In the genomic region with DNA sequence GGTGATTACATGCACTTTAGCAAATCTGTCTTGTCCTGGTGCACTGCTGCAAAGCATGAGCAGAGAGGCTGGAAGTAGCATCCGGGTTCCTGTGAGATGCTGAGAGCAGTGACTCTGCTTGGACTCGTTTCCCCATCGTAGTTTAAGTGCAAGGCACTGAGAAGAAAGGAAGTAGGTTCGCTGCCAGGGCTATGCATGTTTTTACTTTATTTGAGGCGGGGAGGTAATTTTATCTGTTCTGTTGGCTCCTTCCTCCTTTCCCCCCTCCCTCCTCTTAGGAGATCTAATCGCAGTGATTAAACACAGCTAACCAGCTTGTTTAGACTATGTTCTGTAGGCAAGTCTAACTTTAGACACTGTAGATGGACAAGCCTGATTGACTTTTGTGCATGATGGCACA, we compare ENCODE assay signal across 25 mouse cellular contexts. TPM values are rescaled to one million over a fixed set of nuclear protein-coding genes. Genes with fewer than 3 reads are reported as not detected.
DNase-seq lines count a peak whose midpoint lies in the region; ATAC-seq and TF ChIP-seq lines count a peak whose summit lies in the region.
"Had no signal": no experiment of that assay in that cellular context is flagged by ENCODE, and none has a peak within 500 bp of the region (broad histone marks: within the 10 kb centered on the region; RNA-seq: fewer than 3 reads in every experiment).

No protein-coding gene starts in this region.

- no peaks in the 10 kb centered on the region for H3K27me3 ChIP-seq in spleen, adult 2 months (ENCODE audit: control insufficient read depth, insufficient read depth, low read length)
- no peaks in the 10 kb centered on the region for H3K27me3 ChIP-seq in embryonic facial prominence, embryonic 13.5 days
- H3K27me3 ChIP-seq in thymus, adult 2 months (ENCODE audit: control insufficient read depth, insufficient read depth, low read length), result no peaks in the 10 kb centered on the region

- H3K4me1 ChIP-seq in spleen, adult 2 months (ENCODE audit: control insufficient read depth, insufficient read depth, insufficient read length), result peaks cover 10% of the 10 kb centered on the region; the same call in 1 of the 2 replicates
- H3K4me1 ChIP-seq in embryonic facial prominence, embryonic 13.5 days, result peaks cover 7% of the 10 kb centered on the region
- peaks cover 5% of the 10 kb centered on the region for H3K4me1 ChIP-seq in thymus, adult 2 months (replicated peaks; ENCODE audit: control insufficient read depth, insufficient read depth, low read length)

- no peak overlapping the region for H3K9ac ChIP-seq in embryonic facial prominence, embryonic 13.5 days
- H3K9ac ChIP-seq: forebrain, embryonic 12.5 days; heart, embryonic 15.5 days; hindbrain, embryonic 15.5 days had no signal

- H3K9me3 ChIP-seq in embryonic facial prominence, embryonic 13.5 days, result peaks cover under 1% of the 10 kb centered on the region; the same call in 1 of the 2 replicates
- H3K9me3 ChIP-seq: hindbrain, embryonic 15.5 days had no signal

- H3K4me2 ChIP-seq in embryonic facial prominence, embryonic 13.5 days, result no peak overlapping the region
- H3K4me2 ChIP-seq: forebrain, embryonic 12.5 days; heart, embryonic 11.5 days; heart, embryonic 15.5 days; hindbrain, embryonic 15.5 days had no signal

- DNase-seq in spleen, adult 2 months (ENCODE audit: low read depth in 1 of 2, low spot score in 2 of 2), result no peak
- DNase-seq in spleen, postnatal 14 days (ENCODE audit: low spot score in 2 of 2), result no peak
- DNase-seq in CD4-positive helper T cell, adult 2 months (ENCODE audit: low read depth, low spot score), result peak; percentile 10
- no peak for DNase-seq in thymus, adult 2 months
- DNase-seq: adrenal gland, postnatal 10 days; cerebellum, adult 11-12 months; cerebellum, adult 9-10 months; cerebellum, postnatal 25 days; gastrocnemius, postnatal 10 days; heart, adult 18-20 months; heart, postnatal 14 days had no signal

- ATAC-seq in embryonic facial prominence, embryonic 13.5 days (ENCODE audit: insufficient number of reproducible peaks, insufficient read depth, low FRiP score, low TSS enrichment, low read depth), result no peak
- ATAC-seq in monocyte, adult 5-6 weeks (replicated peaks; ENCODE audit: insufficient number of reproducible peaks, low FRiP score, low TSS enrichment, poor library complexity, severe bottlenecking), result no peak
- ATAC-seq: forebrain, embryonic 16.5 days; intestine, embryonic 16.5 days had no signal

- no peak for TF ChIP-seq POLR2A in spleen, adult 2 months (IDR thresholded peaks at IDR 0.05; ENCODE audit: low read depth, low read length)
- TF ChIP-seq POLR2A in thymus, adult 2 months (IDR thresholded peaks at IDR 0.05; ENCODE audit: control insufficient read depth, extremely low read depth, insufficient read depth, low read length, poor library complexity), result no peak

- peak overlapping the region; percentile 6; the same call in 1 of the 2 replicates for H3K27ac ChIP-seq in spleen, adult 2 months (ENCODE audit: insufficient read depth, low read length)
- peak overlapping the region; percentile 40; the same call in 1 of the 2 replicates for H3K27ac ChIP-seq in embryonic facial prominence, embryonic 13.5 days
- no peak overlapping the region for H3K27ac ChIP-seq in thymus, adult 2 months (ENCODE audit: control insufficient read depth, insufficient read depth, low read length)
- H3K27ac ChIP-seq: forebrain, embryonic 12.5 days; heart, embryonic 15.5 days; hindbrain, embryonic 15.5 days had no signal

- H3K4me3 ChIP-seq in spleen, adult 2 months (ENCODE audit: extremely low read depth, insufficient read depth, insufficient read length), result no peak overlapping the region
- no peak overlapping the region for H3K4me3 ChIP-seq in embryonic facial prominence, embryonic 13.5 days
- no peak overlapping the region for H3K4me3 ChIP-seq in thymus, adult 2 months (ENCODE audit: control insufficient read depth, insufficient read depth, low read length)
- H3K4me3 ChIP-seq: forebrain, embryonic 12.5 days; heart, embryonic 15.5 days; hindbrain, embryonic 15.5 days had no signal

- TF ChIP-seq CTCF in spleen, adult 2 months (IDR thresholded peaks at IDR 0.05; ENCODE audit: extremely low read depth, insufficient read depth, insufficient read length, insufficient replicate concordance), result no peak
- no peak for TF ChIP-seq CTCF in thymus, adult 2 months (IDR thresholded peaks at IDR 0.05; ENCODE audit: borderline replicate concordance, control insufficient read depth, extremely low read depth, insufficient read depth, low read length, poor library complexity)

- 18% methylated on average over 6 of the region's 6 CpGs for WGBS in spleen, adult 2 months
- 38% methylated on average over 6 of the region's 6 CpGs for WGBS in embryonic facial prominence, embryonic 13.5 days
- 22% methylated on average over 6 of the region's 6 CpGs for WGBS in thymus, adult 2 months

- H3K36me3 ChIP-seq in spleen, adult 2 months (ENCODE audit: control insufficient read depth, insufficient read depth, low read length), result no peaks in the 10 kb centered on the region
- no peaks in the 10 kb centered on the region for H3K36me3 ChIP-seq in embryonic facial prominence, embryonic 13.5 days
- H3K36me3 ChIP-seq in thymus, adult 2 months (ENCODE audit: control insufficient read depth, insufficient read depth, low read length), result no peaks in the 10 kb centered on the region
- H3K36me3 ChIP-seq: forebrain, embryonic 12.5 days; heart, embryonic 15.5 days; hindbrain, embryonic 15.5 days had no signal

RNA-seq across cellular contexts. Expression of gene Zfp94, which starts 2.5 kb away (rescaled TPM):
- 6.5 and 8.2 TPM in 2 replicates for polyA plus RNA-seq in spleen, adult 2 months (2012; rRNA removed)
- 14.3 and 18.8 TPM in 2 replicates for polyA plus RNA-seq in embryonic facial prominence, embryonic 13.5 days (2015; fragmentation: Nextera tagmentation; extraction: Ambion mirVana)
- 2.4 to 4.6 TPM (median 4.5 TPM) in 3 replicates for total RNA-seq in monocyte, adult 5-6 weeks (2017)
- 6.2 and 6.8 TPM in 2 replicates for polyA plus RNA-seq in thymus, adult 2 months (2012; rRNA removed)

RNA-seq across cellular contexts. Expression of gene Tescl, which starts 14.8 kb away (rescaled TPM):
- polyA plus RNA-seq in spleen, adult 2 months (2012; rRNA removed), result 0.18 and 0.26 TPM in 2 replicates
- polyA plus RNA-seq in embryonic facial prominence, embryonic 13.5 days (2015; fragmentation: Nextera tagmentation; extraction: Ambion mirVana), result 0.25 TPM in 1 of 2 replicates, not detected in the other
- 2.3 TPM in 1 of 3 replicates, not detected in the others for total RNA-seq in monocyte, adult 5-6 weeks (2017)
- 0.12 TPM in 1 of 2 replicates, not detected in the other for polyA plus RNA-seq in thymus, adult 2 months (2012; rRNA removed)
- total RNA-seq: G1E; gastrocnemius, postnatal 10 days; heart, postnatal 14 days; hematopoietic stem cell, adult 5-6 weeks had no signal
- polyA plus RNA-seq: forebrain, embryonic 12.5 days; forebrain, embryonic 16.5 days; frontal cortex, adult 2 months; G1E; heart, embryonic 11.5 days; heart, embryonic 15.5 days; intestine, embryonic 16.5 days had no signal

RNA-seq across cellular contexts. Expression of gene Zfp61, which starts 17.9 kb away (rescaled TPM):
- polyA plus RNA-seq in spleen, adult 2 months (2012; rRNA removed), result 3.1 and 4.7 TPM in 2 replicates
- 53.8 and 58.5 TPM in 2 replicates for polyA plus RNA-seq in embryonic facial prominence, embryonic 13.5 days (2015; fragmentation: Nextera tagmentation; extraction: Ambion mirVana)
- 4.6 to 11.1 TPM (median 5.2 TPM) in 3 replicates for total RNA-seq in monocyte, adult 5-6 weeks (2017)
- polyA plus RNA-seq in thymus, adult 2 months (2012; rRNA removed), result 16.1 and 22.6 TPM in 2 replicates

RNA-seq across cellular contexts. Expression of gene Lypd5, which starts 30.1 kb away (rescaled TPM):
- polyA plus RNA-seq in spleen, adult 2 months (2012; rRNA removed), result not detected in 2 replicates
- polyA plus RNA-seq in embryonic facial prominence, embryonic 13.5 days (2015; fragmentation: Nextera tagmentation; extraction: Ambion mirVana), result 0.45 and 0.91 TPM in 2 replicates
- not detected in 3 replicates for total RNA-seq in monocyte, adult 5-6 weeks (2017)
- polyA plus RNA-seq in thymus, adult 2 months (2012; rRNA removed), result 0.85 and 1.00 TPM in 2 replicates
- total RNA-seq: adrenal gland, postnatal 10 days; G1E; gastrocnemius, postnatal 10 days; gastrocnemius, postnatal 4 days; heart, adult 18-20 months; heart, postnatal 14 days; hematopoietic stem cell, adult 5-6 weeks had no signal
- polyA plus RNA-seq: C2C12; cortical plate, adult 2 months; forebrain, embryonic 12.5 days; forebrain, embryonic 16.5 days; frontal cortex, adult 2 months; G1E; heart, embryonic 11.5 days; hindbrain, embryonic 15.5 days; intestine, embryonic 16.5 days had no signal

RNA-seq across cellular contexts. Expression of gene Zfp93, which starts 48.7 kb away (rescaled TPM):
- polyA plus RNA-seq in spleen, adult 2 months (2012; rRNA removed), result 0.18 and 0.49 TPM in 2 replicates
- polyA plus RNA-seq in embryonic facial prominence, embryonic 13.5 days (2015; fragmentation: Nextera tagmentation; extraction: Ambion mirVana), result 10.7 and 10.8 TPM in 2 replicates
- 1.4 TPM in 1 of 3 replicates, not detected in the others for total RNA-seq in monocyte, adult 5-6 weeks (2017)
- polyA plus RNA-seq in thymus, adult 2 months (2012; rRNA removed), result 1.2 and 1.7 TPM in 2 replicates
